Mouse (Mus musculus) forebrain, embryonic 11.5 days (tissue): ENCODE data around the gene Triml1. TPM values are rescaled to one million over a fixed set of nuclear protein-coding genes. Genes with fewer than 3 reads are reported as not detected.

Source experiments
- ATAC-seq: fragments of 200-750 bp; cut with Nextera tagmentation; replicated peaks from 2 replicates; pipeline ENCODE4 v1.8.0; 2017; ENCODE audit warnings: moderate TSS enrichment; ENCODE audit not compliant: low FRiP score
- DNase-seq: peaks from one replicate; pipeline ENCODE4 v3.0.0-alpha.2; 2017; ENCODE audit warnings: low spot score
- H3K27ac ChIP-seq: fragments of 300-500 bp; sonication (generic); 2 replicates; pipeline ENCODE4 v1.5.1; 2014; ENCODE audit warnings: low read depth, low read length
- H3K27me3 ChIP-seq: fragments of 300-500 bp; sonication (generic); 2 replicates; pipeline ENCODE4 v1.6.1; 2014; ENCODE audit warnings: mild to moderate bottlenecking, low read length, mixed read lengths; ENCODE audit not compliant: control insufficient read depth, insufficient read depth
- H3K36me3 ChIP-seq: fragments of 300-500 bp; sonication (generic); 2 replicates; pipeline ENCODE4 v1.6.1; 2014; ENCODE audit warnings: mild to moderate bottlenecking, low read length, moderate library complexity, mixed read lengths; ENCODE audit not compliant: control insufficient read depth, insufficient read depth
- H3K4me1 ChIP-seq: fragments of 300-500 bp; sonication (generic); replicated peaks from 2 replicates; pipeline ENCODE4 v1.6.1; 2014; ENCODE audit warnings: low read length, mixed read lengths; ENCODE audit not compliant: control insufficient read depth, insufficient read depth
- H3K4me2 ChIP-seq: fragments of 300-500 bp; sonication (generic); 2 replicates; pipeline ENCODE4 v1.6.1; 2014; ENCODE audit warnings: low read depth, mild to moderate bottlenecking, low read length, moderate library complexity, mixed read lengths; ENCODE audit not compliant: severe bottlenecking
- H3K4me3 ChIP-seq: fragments of 300-500 bp; sonication (generic); 2 replicates; pipeline ENCODE4 v1.5.1; 2014; ENCODE audit warnings: low read depth, low read length
- H3K9ac ChIP-seq: fragments of 300-500 bp; sonication (generic); 2 replicates; pipeline ENCODE4 v1.6.1; 2014; ENCODE audit warnings: low read length
- H3K9me3 ChIP-seq: fragments of 300-500 bp; sonication (generic); 2 replicates; pipeline ENCODE4 v1.6.1; 2016; ENCODE audit warnings: low read length, mixed read lengths; ENCODE audit not compliant: control insufficient read depth
- WGBS: fragments of 180-500 bp; shearing (Covaris S2); extraction: QIAGEN DNeasy Blood & Tissue Kit; methylation state at CpG from one replicate; pipeline ENCODE4 v1.1.7; 2014; 5-methylcytosine and 5-hydroxymethylcytosine counted together
- polyA plus RNA-seq: library from polyadenylated mRNA; unstranded; fragments of >200 nt; fragmentation: Nextera tagmentation; extraction: Ambion mirVana; gene quantifications from 2 replicates; pipeline ENCODE4 v1.2.1, GENCODE M21; 2014

Triml1 gene
- polyA plus RNA-seq, 1 experiment from 2014 or later, result not detected

DNA sequence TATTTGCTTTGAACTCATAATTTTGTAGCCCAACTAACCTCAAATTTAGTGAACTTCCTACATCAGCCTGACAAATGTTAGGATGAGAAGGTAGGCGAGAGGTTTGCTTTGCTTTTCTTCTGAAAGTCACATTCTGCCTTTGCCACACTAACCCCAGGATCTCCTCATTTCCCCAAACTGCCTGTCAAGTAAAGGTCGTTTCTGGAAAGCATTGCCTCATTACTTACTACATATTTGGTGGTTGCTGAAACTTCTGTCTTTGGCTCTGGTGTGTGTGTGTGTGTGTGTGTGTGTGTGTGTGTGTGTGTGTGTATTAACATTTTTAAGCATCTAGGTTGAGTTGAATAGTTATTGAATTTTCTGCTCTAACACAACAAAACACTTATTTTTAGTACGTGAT is 23.2 kb upstream of the Triml1 start:
- H3K4me1 ChIP-seq, result no peaks in the 10 kb centered on the region
- no peaks in the 10 kb centered on the region for H3K27me3 ChIP-seq
- H3K9ac ChIP-seq, result no peak overlapping the region
- 89% methylated on average over 3 of the region's 3 CpGs for WGBS
- H3K4me3 ChIP-seq, result no peak overlapping the region
- no peaks in the 10 kb centered on the region for H3K36me3 ChIP-seq
- DNase-seq (no peak), ATAC-seq (no peak)
- H3K4me2 ChIP-seq, result no peak overlapping the region
- H3K27ac ChIP-seq, result no peak overlapping the region
- H3K9me3 ChIP-seq, result no peaks in the 10 kb centered on the region

GRCm38 (mm10) chr8:43163255-43163654 is 22.0 kb upstream of the Triml1 start:
- H3K4me1 ChIP-seq, result no peaks in the 10 kb centered on the region
- no peak for DNase-seq
- H3K9me3 ChIP-seq, result no peaks in the 10 kb centered on the region
- ATAC-seq, result no peak
- WGBS, result 90% methylated on average over 11 of the region's 11 CpGs
- H3K9ac ChIP-seq, result no peak overlapping the region
- no peak overlapping the region for H3K27ac ChIP-seq
- no peak overlapping the region for H3K4me2 ChIP-seq
- no peaks in the 10 kb centered on the region for H3K36me3 ChIP-seq
- H3K27me3 ChIP-seq, result no peaks in the 10 kb centered on the region
- H3K4me3 ChIP-seq, result no peak overlapping the region

DNA sequence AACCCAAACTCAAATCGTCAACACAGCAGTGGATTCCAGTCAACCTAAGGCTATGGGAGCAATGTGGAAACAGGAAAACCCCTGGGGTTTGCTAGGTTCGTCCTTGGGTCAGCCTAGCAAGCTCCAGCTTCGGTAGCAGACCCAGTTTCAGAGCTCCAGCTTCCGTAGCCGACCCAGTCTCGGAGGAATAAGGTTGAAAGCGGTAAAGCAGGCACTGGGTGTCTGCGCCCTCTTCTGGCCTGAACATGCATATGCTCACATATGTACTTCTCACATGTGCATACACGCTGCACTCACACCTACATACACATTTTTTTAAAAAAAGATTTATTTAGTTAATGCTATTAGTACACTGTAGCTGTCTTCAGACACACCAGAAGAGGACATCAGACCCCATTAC is 8.0 kb upstream of the Triml1 start:
- H3K27me3 ChIP-seq, result no peaks in the 10 kb centered on the region
- ATAC-seq (no peak), DNase-seq (no peak)
- H3K4me3 ChIP-seq, result no peak overlapping the region
- H3K4me1 ChIP-seq, result no peaks in the 10 kb centered on the region
- H3K9ac ChIP-seq, result no peak overlapping the region
- H3K36me3 ChIP-seq, result no peaks in the 10 kb centered on the region
- no peak overlapping the region for H3K27ac ChIP-seq
- no peaks in the 10 kb centered on the region for H3K9me3 ChIP-seq
- WGBS, result 88% methylated on average over 9 of the region's 9 CpGs
- no peak overlapping the region for H3K4me2 ChIP-seq

- H3K4me2 ChIP-seq, result no peak overlapping the region
- no peak overlapping the region for H3K27ac ChIP-seq
- no peak overlapping the region for H3K9ac ChIP-seq
- no peaks in the 10 kb centered on the region for H3K27me3 ChIP-seq
- no peaks in the 10 kb centered on the region for H3K36me3 ChIP-seq
- no peak for ATAC-seq
- WGBS, result 80% methylated on average over 4 of the region's 4 CpGs
- H3K9me3 ChIP-seq, result no peaks in the 10 kb centered on the region
- H3K4me3 ChIP-seq, result no peak overlapping the region
- 0 out of 2 replicates have a peak, but pooled peaks cover 2% of the 10 kb centered on the region for H3K4me1 ChIP-seq
- DNase-seq, result no peak
Measured at GRCm38 (mm10) chr8:43111205-43111827, 30.0 kb downstream of the Triml1 start.

Other genes with a start within 250 kb of the Triml1 start
- not detected in 2 replicates for gene Triml2, start 39.1 kb upstream of the Triml1 start, polyA plus RNA-seq
- gene Zfp42, start 165.5 kb upstream of the Triml1 start, polyA plus RNA-seq, result not detected in 2 replicates